Mouse (Mus musculus) kidney, adult 2 months (tissue): ENCODE results near the gene Trak1. TPM values are rescaled to one million over a fixed set of nuclear protein-coding genes. Genes with fewer than 3 reads are reported as not detected.

Experiments
- DNase-seq: peaks from one replicate; pipeline ENCODE4 v3.0.0; 2021
- H3K27ac ChIP-seq: fragments of 200-500 bp; 2 replicates; pipeline ENCODE4 v1.5.1; 2012; ENCODE audit warnings: low read depth, low read length, control low read depth, inconsistent platforms; ENCODE audit not compliant: insufficient read depth
- H3K27me3 ChIP-seq: fragments of 200-500 bp; replicated peaks from 2 replicates; pipeline ENCODE4 v1.6.1; 2012; ENCODE audit warnings: mild to moderate bottlenecking, moderate library complexity, low read length, inconsistent platforms; ENCODE audit not compliant: control insufficient read depth, insufficient read depth
- H3K36me3 ChIP-seq: fragments of 200-500 bp; 2 replicates; pipeline ENCODE4 v1.6.1; 2012; ENCODE audit warnings: mild to moderate bottlenecking, moderate library complexity, low read length, inconsistent platforms; ENCODE audit not compliant: control insufficient read depth, insufficient read depth
- H3K4me1 ChIP-seq: fragments of 200-500 bp; 2 replicates; pipeline ENCODE4 v1.6.1; 2011; ENCODE audit warnings: low read length; ENCODE audit not compliant: control insufficient read depth, insufficient read depth
- H3K4me3 ChIP-seq: fragments of 200-500 bp; 2 replicates; pipeline ENCODE4 v1.5.1; 2011; ENCODE audit warnings: mild to moderate bottlenecking, low read depth, low read length, control low read depth; ENCODE audit not compliant: insufficient read depth
- CTCF ChIP-seq: fragments of 200-500 bp; conservative IDR thresholded peaks from 2 replicates; pipeline ENCODE4 v1.5.1; 2011; ENCODE audit warnings: low read depth, mild to moderate bottlenecking, control low read depth, low read length, moderate library complexity, mixed read lengths; ENCODE audit not compliant: insufficient read depth, insufficient read length
- POLR2A ChIP-seq: fragments of 200-500 bp; IDR thresholded peaks from one replicate; pipeline ENCODE4 v1.6.1; 2011; ENCODE audit warnings: low read depth, low read length, control low read depth
- WGBS: fragments of 180-500 bp; shearing (Covaris S2); methylation state at CpG from one replicate; pipeline ENCODE4 v1.1.7; 2018; 5-methylcytosine and 5-hydroxymethylcytosine counted together
- polyA plus RNA-seq: library from polyadenylated mRNA; depleted of rRNA; stranded (reverse); fragments of >200 nt; gene quantifications from 2 replicates; pipeline ENCODE4 v1.2.3, GENCODE M21; 2012

The Trak1 gene
- polyA plus RNA-seq, 1 experiment = 65.1 TPM

DNA sequence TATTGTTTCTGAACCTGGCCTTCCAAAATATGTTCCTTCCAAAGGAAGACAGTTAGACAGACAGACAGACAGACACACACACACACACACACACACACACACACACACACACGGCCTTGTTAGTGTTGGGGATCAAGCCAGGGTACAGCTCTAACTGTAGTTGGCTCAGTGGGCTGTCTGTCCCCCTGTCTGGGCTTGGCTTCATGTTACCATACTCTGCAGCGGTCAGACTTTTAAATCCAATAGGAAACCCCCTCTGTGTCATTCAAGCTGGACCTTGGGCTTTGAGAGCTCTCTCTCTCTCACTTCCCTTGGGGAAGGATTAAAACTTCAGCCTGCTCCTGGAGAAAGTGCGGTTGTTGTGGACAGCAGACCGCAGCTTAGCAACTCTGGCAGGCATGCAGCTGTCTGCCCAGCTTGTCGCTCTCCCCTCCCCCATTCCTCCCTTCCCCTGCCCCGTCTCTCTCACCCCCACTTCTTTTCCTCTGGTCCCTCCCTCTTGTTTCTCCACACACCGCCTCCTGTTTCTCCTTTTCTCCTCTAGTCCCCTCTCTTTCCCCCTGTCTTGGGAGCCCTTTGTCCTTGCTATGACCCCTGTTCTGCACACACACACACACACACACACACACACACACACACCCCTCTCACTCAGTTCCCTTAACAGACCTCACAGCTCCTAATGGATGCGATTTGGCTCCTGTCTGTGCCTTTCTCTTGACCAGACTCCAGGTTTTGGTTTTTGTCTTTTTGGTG, 34.8 kb downstream of the Trak1 start:
- DNase-seq = peak; percentile 59
- H3K36me3 ChIP-seq = no peaks in the 10 kb centered on the region
- H3K4me1 ChIP-seq = peaks cover 22% of the 10 kb centered on the region
- H3K4me3 ChIP-seq = no peak overlapping the region
- H3K27ac ChIP-seq = peak overlapping the region; percentile 61
- no peak for TF ChIP-seq CTCF
- TF ChIP-seq POLR2A = no peak
- no peaks in the 10 kb centered on the region for H3K27me3 ChIP-seq
- WGBS = 8% methylated on average over 8 of the region's 8 CpGs

DNA sequence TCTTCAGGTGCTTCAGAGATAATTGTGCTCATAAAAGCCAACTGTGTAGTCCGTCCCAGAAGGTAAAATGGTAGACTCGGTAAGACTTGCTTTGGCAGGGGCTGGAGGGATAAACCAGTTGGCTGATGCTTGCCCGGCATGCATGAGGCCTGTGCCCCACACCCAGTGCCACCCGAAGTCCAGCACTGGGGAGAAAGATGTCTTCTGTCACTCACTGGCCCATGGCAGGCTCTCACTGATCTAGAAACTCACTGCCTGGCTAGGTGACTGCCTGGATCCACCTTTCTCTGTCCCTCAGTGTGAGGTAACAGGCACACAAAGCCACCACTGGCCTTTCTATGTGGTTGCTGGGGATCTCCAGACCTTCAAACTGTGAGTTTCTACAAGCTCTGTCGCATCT, 36.3 kb downstream of the Trak1 start:
- Histone ChIP-seq H3K27ac (no peak overlapping the region), H3K27me3 (no peaks in the 10 kb centered on the region), H3K4me3 (no peak overlapping the region), H3K36me3 (no peaks in the 10 kb centered on the region), H3K4me1 (peaks cover 31% of the 10 kb centered on the region)
- no peak for DNase-seq
- TF ChIP-seq CTCF (no peak), POLR2A (no peak)
- WGBS = 84% methylated on average over 5 of the region's 5 CpGs

DNA sequence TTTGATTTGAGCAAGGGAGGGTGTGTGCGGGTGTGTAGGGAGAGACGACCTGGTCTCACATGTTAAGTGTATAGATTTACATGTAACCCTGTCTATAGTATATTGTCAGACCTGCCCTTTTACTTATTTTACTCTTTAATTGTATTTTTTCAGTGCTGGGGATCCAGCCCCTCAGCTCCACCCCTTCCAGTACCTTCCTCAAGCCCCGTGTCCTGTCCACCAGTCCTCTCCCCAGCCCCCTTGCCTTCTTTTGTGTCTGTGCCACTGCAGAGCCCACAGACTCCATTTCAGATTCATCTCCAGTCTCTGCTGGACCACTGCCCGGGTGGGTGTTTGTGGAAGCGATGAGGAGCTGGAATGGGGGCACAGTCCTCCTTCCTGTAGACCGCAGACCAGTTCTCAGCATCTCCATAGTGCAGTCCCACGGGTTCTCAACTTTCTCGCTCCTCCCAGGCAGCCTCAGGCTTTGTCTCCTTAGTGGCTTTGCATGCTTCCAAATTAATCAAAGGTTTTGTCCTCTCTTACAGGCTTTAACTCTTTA, 37.1 kb downstream of the Trak1 start:
- H3K4me3 ChIP-seq = no peak overlapping the region
- no peaks in the 10 kb centered on the region for H3K36me3 ChIP-seq
- no peaks in the 10 kb centered on the region for H3K27me3 ChIP-seq
- no peak overlapping the region for H3K27ac ChIP-seq
- WGBS = 72% methylated on average over 8 of the region's 8 CpGs
- H3K4me1 ChIP-seq = peaks cover 31% of the 10 kb centered on the region
- no peak for TF ChIP-seq CTCF
- TF ChIP-seq POLR2A = no peak
- no peak for DNase-seq

DNA sequence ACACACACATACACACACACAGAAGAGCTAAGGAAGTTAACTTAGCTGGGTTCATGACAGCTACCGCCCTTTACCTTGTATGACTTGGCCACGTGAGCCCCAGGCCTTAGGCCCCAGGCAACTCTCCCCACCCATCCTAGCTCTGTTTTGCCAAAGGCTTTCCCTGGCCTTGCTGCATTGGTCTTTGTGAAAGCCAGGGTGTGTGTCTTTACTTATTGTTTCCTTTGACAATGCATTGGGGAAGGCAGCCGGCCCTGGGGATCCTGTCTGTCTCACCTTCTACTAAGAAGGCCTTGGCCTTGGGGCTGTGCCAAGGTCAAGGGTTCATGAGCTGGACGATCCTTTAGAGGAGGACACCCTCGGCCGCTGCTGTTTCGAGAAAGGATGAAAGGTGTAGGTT, 38.3 kb downstream of the Trak1 start:
- peak; percentile 82 for DNase-seq
- H3K27me3 ChIP-seq = no peaks in the 10 kb centered on the region
- H3K4me3 ChIP-seq = no peak overlapping the region
- H3K36me3 ChIP-seq = no peaks in the 10 kb centered on the region
- TF ChIP-seq CTCF (no peak), POLR2A (no peak)
- H3K27ac ChIP-seq = no peak overlapping the region
- peaks cover 31% of the 10 kb centered on the region for H3K4me1 ChIP-seq
- 36% methylated on average over 7 of the region's 7 CpGs for WGBS

DNA sequence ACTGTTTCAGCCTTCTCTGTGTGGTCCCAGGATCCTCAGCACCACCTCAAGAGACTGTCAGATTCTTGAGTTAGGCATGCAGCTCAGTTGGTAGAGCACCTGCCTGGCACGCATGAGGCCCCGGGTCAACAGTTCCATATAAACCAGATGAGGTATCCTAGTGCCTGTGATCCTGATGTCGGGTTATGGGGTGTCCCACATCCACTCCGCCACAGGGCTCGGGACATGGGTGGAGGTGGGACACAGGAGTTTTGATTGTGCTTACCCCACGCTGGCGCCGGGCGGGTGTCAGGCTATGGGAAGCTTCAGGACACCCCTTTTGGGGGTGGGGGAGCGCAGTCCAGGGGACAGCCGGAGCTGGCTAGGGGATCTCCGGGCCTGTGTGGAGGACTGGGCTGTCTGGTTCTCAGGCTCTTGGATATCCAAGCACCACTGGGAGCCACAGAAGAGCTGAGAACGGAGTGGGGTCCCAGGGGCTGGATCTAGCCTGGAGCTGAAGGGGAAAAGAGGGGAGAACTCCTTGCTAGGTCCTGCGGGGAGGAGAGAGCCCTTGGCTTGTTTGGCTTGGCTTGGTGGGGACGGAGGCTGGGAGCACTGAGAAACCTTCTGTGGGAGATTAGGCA, 39.1 kb downstream of the Trak1 start:
- no peak overlapping the region for H3K27ac ChIP-seq
- no peaks in the 10 kb centered on the region for H3K27me3 ChIP-seq
- peaks cover 29% of the 10 kb centered on the region for H3K4me1 ChIP-seq
- no peaks in the 10 kb centered on the region for H3K36me3 ChIP-seq
- no peak for DNase-seq
- TF ChIP-seq POLR2A (no peak), CTCF (no peak)
- 90% methylated on average over 15 of the region's 15 CpGs for WGBS
- no peak overlapping the region for H3K4me3 ChIP-seq

DNA sequence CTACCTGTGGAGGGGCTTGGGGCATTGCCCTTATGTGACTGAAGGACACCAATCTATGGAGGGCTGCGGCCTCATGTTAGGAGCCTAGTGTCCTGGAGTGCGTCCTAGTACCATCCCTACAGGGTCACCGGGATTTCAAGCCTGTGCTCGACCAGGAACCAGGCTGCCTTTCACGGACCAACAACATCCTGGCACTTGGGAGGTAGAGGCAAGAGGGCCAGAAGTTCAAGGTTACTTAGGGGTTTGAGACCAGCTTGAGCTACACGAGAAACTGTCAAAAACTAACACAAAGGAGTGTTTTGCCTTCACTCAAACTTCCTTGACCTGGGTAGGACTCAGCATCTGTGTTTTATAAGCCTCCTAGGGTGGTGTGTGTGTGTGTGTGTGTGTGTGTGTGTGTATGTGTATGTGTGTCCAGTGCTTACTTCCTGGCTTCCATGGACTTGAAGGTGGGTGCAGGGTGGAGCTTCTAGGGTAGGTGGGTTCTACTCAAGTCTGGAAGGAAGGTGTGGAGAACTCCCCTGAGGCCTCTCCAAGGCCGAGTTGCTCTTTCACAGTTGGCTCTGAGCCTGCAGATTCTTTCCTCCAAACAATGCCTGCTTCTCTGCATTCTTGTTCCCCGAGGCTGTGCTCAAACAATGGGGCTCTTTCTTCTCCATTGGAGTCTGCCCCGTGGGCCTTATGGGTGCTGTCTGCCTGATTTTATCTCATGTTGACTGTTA, 40.1 kb downstream of the Trak1 start:
- no peak for TF ChIP-seq POLR2A
- TF ChIP-seq CTCF = no peak
- Histone ChIP-seq H3K4me3 (no peak overlapping the region), H3K4me1 (peaks cover 26% of the 10 kb centered on the region), H3K36me3 (no peaks in the 10 kb centered on the region), H3K27me3 (no peaks in the 10 kb centered on the region), H3K27ac (no peak overlapping the region)
- peak; percentile 60 for DNase-seq
- WGBS = 48% methylated on average over 9 of the region's 9 CpGs

DNA sequence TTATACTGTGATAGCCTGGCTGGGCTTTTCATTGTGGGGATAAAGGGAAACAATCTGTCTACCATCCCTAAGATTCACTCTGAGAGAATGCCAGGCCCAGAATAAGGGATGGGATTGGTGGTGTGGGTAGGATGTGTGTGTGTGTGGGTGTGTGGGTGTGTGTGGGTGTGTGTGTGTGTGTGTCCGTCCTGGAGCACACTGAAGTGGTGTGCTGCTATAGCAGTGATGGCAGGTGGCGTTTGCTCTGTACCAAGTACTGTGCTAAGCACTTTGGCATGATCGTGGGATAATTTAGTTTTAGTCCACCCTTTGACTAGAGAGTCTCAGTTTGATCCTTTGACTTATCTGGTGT, 40.6 kb downstream of the Trak1 start:
- Histone ChIP-seq H3K4me1 (peaks cover 27% of the 10 kb centered on the region), H3K4me3 (no peak overlapping the region), H3K27me3 (no peaks in the 10 kb centered on the region), H3K27ac (no peak overlapping the region), H3K36me3 (no peaks in the 10 kb centered on the region)
- no peak for TF ChIP-seq CTCF
- no peak for TF ChIP-seq POLR2A
- no peak for DNase-seq
- 87% methylated on average over 3 of the region's 3 CpGs for WGBS
